Mouse (Mus musculus) CD4-positive, CD25-positive, alpha-beta regulatory T cell (primary cell): ENCODE data around the gene Kifap3. TPM values are rescaled to one million over a fixed set of nuclear protein-coding genes. Genes with fewer than 3 reads are reported as not detected.

Experiments
- polyA plus RNA-seq: library from polyadenylated mRNA; unstranded; fragments of 100-300 nt; shearing (Covaris generic); gene quantifications from one replicate; pipeline ENCODE4 v1.2.1, GENCODE M21; 2017

The Kifap3 gene
- polyA plus RNA-seq = 3.4 TPM

DNA sequence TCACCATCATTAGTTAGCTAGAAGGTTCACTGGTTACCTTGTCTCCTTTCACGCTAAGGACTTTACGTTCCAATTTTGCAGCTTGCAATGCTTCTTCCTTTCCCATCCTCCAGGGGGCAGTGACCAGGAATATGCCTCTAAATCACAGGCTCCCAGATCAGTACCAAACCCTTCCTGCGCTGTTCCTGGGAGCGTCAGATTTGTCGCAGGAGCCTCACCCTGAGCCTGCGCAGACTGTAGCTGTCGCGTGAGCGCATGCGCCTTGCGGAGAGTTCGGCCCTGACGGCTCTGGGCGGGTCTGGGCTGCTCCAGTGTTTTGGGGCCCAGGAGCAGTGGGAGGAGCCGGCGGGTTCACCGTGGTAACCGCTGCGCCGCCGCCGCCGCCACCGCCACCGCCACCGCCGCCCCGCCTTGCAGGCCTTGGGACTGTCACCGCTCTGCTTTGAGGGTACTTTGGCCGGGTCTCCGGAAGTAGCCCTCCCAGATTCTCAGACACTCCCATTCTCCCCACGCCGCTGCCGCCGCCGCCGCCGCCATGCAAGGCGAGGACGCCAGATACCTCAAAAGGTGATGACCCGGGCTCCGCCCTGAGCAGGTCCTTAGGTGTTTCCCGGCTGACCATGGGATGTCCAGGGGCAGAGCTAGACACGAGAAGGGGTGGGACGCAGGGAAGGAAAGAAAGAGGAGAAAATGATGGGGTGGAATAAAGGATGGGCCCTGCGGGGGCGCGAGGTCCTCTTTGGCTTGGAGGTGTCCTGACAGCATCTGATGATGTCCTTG is at the start of gene Kifap3:
Gene Kifap3 (plus strand): TSS at position 248 of the 780 bp plus-strand sequence.

DNA sequence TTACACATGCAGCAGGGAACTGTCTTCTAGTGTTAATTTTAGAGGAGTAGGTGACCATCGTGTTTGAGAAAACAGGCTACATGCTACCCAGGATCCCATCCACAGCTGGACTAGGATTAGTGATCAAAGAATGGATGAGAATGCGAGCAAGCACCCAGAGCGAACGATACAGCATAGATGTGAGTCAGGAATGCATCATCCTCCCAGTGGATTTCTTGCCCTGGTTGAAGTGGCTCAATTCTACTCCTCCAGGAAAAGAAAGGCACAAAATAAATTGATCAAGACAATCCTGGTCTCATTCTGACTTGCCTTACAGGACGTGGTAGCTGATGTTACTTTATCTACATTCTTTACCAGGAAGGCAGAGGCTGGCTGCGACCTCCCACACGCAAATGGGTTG is 149.5 kb downstream of the Kifap3 start, which contains the start of gene Scyl3:
Gene Scyl3 (plus strand): TSS at position 255 of the 400 bp plus-strand sequence.

Other genes starting within 250 kb of the Kifap3 start
- not detected for gene Mettl11b, start 54.4 kb upstream of the Kifap3 start, polyA plus RNA-seq
- 48.2 TPM for gene Scyl3, start 149.5 kb downstream of the Kifap3 start, polyA plus RNA-seq
- 2.7 TPM for gene BC055324, start 215.2 kb downstream of the Kifap3 start, polyA plus RNA-seq
- gene Mettl18, start 215.3 kb downstream of the Kifap3 start, polyA plus RNA-seq = 22.5 TPM